Mouse (Mus musculus) lung, postnatal 0 days (tissue): ENCODE measurements at regions not wholly inside any gene's neighbourhood (a gene's known extent, or its start where the extent isn't known, plus 50 kb on each side); places are given as distances from the start of the nearest gene placed in this dataset.

Experiments used
- CTCF ChIP-seq: IDR thresholded peaks from 2 replicates; pipeline ENCODE4 v1.5.1; 2016; ENCODE audit warnings: antibody characterized with exemption, mild to moderate bottlenecking
- EP300 ChIP-seq: IDR thresholded peaks from 2 replicates; pipeline ENCODE4 v1.6.1; 2016; ENCODE audit warnings: antibody characterized with exemption, mild to moderate bottlenecking, control low read depth

DNA sequence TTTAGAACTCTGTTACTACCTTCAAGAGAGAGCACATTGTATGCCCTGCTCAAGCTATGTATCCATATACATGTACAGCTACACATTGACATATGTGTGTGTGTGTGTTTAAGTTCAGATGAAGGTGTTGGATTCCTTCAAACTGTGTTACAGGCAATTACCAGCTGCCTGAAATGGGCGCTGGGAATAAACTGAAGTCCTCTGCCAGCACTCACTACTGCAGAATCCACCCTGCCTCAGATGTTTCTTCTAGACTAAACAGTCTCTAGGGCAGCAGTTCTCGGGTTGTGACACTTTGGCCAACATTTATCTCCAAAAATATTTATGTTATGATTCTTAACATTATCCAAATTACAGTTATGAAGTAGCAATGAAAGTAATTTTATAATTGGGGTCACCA is 595.7 kb upstream of the Fam174a start:
- TF ChIP-seq CTCF: no peak
- TF ChIP-seq EP300: no peak
